Mouse (Mus musculus) heart, postnatal 25 days (tissue): Measurements from ENCODE around the gene Isg20l2. TPM values are rescaled to one million over a fixed set of nuclear protein-coding genes. Genes with fewer than 3 reads are reported as not detected.

ENCODE experiments used
- DNase-seq: peaks from one replicate; pipeline ENCODE4 v3.0.0; 2022; ENCODE audit warnings: low spot score
- intact Hi-C: fragments of 180-260 bp; cut with DNase I; formaldehyde crosslinking; loops from one replicate; pipeline ENCODE4 v1.15.1; 2025
- total RNA-seq, 2 experiments: library from RNA; stranded (reverse); gene quantifications; 2 replicates each; pipeline ENCODE4 v1.2.3; 2021

Isg20l2 gene
- total RNA-seq, 2 experiments from 2014 or later, result 12.1 to 12.4 TPM

DNA sequence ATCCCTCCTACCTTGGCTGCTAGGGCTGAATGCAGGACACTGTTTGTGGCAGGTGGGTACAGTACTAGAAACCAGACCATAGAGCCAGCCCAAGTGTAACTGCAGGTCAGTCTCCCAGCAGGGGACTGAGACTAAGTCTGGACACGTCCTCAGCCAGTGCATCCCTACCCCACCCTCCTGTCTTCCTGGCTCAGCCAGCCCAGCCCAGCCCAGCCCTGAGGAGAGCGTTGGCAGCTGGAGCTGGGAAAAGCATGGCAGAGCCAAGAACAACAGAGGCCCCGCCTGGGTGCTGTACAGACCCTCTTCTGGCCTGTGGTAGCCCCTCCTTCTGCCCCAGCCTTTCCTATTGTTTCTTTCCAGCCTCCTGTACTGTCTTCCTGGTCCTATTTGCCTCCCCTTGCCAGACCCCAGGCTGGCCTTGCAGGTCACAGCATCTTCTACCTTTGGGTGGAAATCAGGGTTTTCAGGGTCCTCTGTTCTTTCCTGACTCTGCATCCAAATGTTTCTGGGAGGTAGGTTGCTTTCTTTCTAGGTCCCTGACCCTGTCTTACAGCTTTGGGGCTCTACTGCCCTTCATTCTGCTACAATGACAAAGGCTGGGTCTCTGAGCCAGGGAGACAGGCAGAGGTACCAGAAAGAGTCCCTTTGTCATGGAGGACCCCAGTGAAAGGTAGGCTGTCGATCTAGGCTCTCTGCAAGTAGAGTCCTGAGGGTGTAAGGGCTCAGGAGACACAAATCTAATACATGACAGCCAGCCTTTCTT, 14.9 kb downstream of the Isg20l2 start:
- DNase-seq, result peak; percentile 36
- intact Hi-C loops, result no loop called here

DNA sequence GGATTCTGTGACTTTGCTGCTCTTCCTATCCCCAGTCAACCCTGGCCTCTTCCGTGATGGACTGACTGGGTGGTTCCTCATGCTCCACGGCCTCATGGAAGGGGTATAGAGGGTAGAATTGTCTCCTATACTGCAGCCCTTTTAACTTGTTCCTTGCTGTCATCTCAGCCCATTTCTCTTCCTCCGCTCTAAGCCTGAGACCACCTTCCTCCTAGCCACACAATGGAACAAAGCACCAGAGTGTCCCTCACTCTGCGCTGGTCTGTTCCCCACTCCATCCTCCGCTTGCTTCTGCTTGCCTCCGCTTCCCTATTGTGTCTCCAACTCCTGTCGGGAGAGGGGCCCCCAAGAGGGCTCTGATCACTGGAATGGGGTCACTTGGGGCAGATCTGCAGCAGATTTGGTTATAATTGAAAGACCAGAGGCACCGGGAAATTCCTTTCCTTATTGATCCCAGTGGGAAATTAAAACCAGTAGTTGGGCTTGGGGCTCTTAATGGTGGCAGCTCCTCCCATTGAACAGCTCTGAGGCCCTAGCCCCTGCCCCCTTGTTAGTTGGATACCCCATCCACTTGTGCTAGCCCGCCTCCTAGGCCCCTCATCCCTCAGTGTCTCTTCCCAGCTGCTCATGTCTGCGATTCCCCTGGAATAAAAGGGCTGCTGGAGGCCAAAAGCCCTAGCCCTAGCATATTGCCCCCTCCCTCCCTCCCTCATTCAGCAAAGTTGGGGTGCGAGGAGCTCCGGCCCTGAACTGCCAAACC, 15.8 kb downstream of the Isg20l2 start:
- intact Hi-C loops, result no loop called here
- DNase-seq, result no peak

DNA sequence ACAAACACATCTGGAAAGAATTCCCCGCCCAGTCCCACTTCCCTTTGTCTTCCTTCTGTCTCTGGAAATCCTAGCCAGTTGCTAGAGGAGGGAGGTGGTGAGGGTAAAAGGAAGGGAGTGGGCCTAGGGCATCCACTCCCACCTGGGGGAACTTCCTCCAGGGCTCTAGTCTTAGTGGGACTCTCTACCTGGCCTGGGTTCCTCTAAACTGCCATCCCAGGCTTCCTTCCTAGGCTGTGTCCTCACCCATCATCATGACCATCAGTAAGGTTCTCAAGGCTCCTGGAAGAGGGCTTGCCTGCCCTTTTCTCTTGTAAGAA, 16.4 kb downstream of the Isg20l2 start:
- DNase-seq, result no peak
- intact Hi-C loops, result no loop called here

DNA sequence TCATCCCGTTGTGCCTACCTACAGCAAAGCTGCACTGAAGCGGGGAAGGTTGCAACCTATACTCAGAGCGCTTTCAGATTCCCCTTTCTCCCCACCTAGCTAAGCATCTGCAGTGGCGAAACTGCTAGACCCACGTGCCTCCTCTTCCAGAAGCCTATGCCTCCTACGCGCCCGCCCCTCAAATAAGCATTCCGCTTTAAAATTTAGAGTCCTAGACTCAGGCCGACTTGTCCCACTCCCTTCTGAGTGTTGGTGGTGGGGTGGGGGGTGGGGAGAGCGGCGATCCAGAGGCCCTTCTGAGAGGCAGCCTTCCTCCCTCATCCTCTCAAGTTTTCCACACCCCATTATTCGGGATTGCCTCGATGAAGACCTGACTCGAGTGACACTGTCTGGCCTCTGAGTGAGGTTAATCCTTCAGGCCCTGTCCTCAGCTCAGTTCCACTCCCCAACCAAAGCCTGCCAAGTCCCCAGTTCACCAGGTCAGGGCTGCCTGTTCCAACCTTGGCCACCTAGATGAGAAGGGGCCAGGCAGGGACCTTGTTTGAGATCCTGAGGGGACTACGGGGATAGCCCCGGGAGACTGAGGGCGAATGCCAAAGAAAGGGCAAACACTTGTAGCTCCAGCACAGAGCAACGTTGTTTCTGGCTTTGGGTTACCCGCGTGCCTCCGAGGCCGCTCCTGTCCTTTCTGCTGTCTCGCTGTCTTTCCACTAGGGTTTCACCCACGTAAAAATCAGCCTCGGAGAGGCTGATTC, 17.1 kb downstream of the Isg20l2 start:
- intact Hi-C loops, result no loop called here
- no peak for DNase-seq

DNA sequence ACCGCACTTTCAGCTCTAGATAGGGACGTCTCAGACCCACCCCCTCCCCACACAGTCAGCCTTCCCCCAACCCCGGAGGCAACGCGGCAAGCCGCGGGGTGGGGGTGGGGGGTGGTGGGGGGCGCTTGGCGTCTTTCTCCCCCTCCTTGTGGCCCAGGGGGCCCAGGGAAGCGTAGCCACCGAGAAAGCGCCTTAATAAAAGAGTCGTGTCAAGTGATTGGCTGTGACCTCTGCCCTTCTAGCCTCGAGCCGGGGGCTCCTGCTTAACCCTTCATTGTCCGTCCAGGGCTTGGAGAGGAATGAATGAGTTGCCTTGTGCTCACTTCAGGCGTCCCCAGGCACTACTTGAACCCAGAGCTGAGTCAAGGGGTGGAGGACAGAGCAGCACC, 17.7 kb downstream of the Isg20l2 start:
- no peak for DNase-seq
- intact Hi-C loops, result no loop called here

DNA sequence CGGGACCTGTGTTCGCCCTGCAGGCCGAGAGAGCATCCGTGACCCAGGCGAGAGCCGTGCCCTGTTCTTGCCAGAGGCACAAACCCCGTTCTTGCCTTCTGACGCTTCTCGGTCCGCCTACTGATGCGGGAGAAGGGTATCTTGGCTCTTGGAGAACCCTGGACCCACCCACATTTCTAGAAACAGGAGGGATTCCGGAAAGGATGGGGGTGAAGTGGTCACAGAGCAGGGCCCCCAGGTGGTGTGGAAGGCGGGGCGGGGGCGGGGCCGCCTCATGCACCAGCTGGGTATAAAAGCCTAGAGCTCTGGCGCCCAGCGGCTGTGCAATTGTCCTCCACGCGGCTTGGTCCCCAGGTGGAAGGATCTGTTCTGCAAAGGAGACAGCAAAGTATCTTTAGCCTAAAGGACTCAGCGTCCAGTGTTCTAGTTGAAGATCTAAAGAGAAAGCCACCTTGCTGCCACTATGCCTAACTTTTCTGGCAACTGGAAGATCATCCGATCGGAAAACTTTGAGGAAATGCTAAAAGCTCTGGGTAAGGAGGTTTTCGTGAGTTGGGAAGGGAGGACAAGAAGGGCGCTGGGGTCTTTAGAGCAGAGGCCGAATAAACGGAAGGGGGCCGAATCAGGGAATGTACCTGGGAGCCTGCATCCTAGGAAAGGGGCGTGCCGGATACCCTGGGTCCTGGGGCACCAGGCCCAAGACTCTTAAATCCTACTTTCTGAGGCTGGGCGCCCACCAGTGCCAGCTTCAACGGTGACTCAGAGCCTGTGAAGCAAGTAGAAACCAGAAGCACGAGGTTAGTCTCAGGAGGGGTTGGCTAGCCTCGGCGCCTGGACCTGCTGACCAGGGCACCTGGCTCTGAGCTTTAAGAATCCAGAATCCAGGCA, 18.5 kb downstream of the Isg20l2 start, which contains the start of gene Crabp2:
TSS of gene Crabp2 (plus strand) at position 289 of the 888 bp plus-strand sequence.
- no peak for DNase-seq
- intact Hi-C loops, result no loop called here

DNA sequence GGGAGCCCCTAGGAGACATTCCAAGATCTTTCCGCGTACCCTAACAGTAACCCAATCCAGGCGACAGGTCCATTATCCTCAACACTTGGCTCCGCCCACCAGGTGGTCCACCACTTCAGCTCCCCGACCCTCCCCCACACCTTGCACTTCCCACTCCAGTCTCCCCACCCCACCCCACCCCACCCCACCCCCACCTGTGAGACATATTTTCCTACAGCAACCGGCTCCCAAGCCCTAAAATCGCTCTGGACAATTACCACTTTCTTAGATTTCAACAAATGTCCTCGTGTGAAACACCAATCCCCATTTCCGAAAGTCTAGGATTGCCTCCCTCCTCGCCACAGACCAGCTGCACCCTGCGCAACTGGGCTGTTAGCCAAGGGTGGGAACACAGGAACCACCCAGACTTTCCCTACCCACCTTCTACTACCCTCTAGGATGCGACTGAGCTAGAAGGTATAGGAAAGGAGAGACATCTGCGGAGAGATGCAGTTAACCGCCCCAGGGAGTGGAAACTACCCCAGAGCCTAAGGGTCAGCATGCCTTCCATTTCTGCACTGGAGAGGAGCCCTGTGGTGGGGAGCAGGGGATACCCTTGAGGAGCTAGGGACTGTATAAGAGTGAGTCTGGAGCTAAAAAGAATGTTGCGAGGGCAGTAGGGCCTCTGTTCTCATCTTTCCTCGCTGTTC, 19.3 kb downstream of the Isg20l2 start:
- DNase-seq, result no peak

DNA sequence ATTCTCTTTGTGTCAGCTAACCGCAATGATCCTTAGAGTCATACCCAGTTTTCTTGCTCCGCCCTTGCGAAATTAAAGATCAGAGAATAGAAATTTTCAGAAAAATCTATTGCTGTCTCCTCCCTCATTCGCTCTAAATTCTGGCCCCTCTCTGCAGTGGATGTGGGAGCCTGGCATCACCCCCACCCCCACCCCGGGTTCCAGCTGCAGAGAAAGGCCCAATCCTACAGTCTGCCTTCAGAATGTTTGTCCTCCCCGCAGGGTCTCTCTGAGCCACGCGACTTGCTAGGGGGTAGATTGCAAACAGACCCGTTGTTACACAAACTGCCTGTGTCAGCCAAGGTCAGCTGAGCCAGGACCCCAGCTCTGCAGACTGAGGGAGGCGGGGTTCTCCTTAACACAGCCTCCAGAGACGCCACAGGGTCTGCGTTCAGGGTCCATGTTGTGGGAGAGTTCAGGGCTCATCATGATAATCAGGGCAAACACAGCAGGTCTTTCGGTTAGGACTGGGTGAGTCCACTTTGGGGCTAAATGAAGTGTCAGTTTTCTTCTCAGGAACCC, 19.9 kb downstream of the Isg20l2 start:
- no peak for DNase-seq
- intact Hi-C loops, result no loop called here

More for the DNA sequence above, 19.3 kb downstream of the Isg20l2 start:
- intact Hi-C loops, result no loop called here

DNA sequence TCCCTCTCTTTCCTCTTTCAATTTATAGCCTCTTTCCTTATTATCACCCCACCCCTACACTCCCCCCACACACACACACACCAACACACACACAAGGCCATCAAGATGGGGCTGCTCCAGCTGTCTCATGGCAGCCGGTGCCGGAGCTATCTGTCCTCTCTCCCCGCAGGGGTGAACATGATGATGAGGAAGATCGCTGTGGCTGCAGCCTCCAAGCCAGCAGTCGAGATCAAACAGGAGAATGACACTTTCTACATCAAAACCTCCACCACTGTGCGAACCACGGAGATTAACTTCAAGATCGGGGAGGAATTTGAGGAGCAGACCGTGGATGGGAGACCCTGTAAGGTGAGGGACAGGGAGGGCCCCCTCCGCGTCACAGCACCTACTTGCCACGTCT, 21.8 kb downstream of the Isg20l2 start:
- DNase-seq, result no peak
- intact Hi-C loops, result no loop called here

DNA sequence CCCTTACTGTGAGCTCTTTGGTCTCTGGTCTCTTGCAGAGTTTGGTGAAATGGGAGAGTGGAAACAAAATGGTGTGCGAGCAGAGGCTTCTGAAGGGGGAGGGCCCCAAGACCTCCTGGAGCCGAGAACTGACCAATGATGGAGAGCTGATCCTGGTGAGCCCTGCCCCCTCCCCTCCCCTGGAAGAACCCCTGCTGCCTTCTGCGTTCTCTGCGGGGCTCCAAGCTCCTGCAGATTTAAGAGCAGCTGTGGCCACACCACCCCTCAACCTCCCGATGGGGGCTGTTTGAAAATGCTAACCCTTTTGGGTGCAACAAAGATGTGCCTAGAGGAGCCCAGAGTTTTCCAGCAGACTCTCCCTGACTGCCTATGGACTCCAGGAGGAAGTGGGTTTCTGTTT, 22.3 kb downstream of the Isg20l2 start:
- no peak for DNase-seq
- intact Hi-C loops, result no loop called here

DNA sequence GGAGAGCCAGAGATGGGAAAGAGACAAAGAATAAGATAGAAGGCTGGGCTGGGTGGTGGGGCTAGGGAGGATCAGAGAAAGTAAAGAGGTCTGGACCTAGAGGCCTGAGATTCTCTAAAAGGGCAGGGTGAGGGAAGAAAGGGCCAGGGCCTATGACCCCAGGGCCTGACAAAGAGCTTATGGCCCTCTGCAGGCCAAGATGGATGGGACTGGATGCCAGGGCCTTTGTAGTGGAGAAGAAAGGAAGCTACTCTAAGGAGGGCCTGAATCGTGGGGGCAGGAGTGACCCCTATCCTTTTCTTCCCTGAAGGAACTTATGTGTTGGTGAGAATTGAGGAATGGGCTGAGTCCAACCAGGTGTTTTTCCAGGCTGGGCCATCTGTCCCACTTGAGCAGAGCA, 27.9 kb downstream of the Isg20l2 start:
- no peak for DNase-seq
- intact Hi-C loops, result no loop called here

DNA sequence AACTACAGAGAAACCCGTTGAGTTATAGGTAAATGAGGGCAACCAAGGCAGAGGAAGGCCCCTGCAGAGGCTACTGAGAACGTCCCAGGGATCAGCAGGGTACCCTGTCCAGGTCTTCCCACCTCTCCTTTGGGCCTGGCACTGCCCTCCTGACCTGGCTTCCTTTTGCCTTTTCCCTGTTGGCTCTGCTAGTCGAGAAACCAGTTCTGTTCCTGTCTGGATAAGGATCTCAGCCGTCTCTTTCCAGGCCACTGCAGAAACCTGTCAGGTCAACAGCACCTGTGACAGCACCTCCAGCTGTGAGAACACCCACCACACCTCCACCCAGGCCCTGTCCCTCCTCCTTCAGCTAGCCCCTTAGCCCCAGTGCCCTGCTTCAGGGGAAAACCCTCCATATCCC, 28.4 kb downstream of the Isg20l2 start:
- intact Hi-C loops, result no loop called here
- no peak for DNase-seq

DNA sequence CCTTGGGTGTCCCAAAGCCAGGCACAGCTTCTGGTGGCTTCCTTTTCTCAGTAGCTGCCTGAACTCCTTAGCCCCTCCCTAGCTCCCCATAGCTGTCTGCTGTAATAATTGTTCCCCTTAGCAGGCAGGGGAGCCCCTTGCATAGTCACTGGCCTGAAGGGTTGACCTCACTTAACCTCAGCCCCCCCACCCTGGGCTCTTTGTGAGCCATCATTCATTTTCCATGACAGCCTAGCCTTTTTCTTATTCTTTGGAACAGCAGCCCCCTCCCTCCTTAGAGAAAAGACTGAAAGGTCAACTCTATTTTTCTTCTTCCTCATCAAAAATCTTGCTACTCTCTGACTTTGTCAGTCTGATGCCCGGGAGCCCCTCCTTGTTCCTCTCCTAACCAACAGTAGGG, 28.9 kb downstream of the Isg20l2 start:
- intact Hi-C loops, result no loop called here
- DNase-seq, result no peak

DNA sequence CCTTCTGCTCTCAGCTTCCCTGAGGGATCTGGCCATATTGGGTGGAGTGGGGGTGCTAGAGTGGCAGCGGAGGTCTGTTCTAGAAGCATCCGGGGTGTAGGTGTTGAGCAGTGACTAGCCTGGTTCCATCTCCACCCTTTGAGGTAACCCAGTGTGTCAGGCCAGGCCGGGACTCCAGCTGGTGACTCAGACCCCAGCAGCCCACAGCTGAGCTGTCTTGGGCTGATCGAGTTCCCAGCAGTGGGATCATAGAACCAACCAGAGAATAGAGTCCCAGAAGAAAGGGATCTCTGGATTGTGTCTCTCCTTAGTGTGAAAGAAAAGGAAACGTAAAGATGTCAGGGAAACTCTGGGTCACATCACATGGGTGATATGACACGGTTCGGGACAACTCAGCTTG, 29.3 kb downstream of the Isg20l2 start:
- no peak for DNase-seq
- intact Hi-C loops, result no loop called here

DNA sequence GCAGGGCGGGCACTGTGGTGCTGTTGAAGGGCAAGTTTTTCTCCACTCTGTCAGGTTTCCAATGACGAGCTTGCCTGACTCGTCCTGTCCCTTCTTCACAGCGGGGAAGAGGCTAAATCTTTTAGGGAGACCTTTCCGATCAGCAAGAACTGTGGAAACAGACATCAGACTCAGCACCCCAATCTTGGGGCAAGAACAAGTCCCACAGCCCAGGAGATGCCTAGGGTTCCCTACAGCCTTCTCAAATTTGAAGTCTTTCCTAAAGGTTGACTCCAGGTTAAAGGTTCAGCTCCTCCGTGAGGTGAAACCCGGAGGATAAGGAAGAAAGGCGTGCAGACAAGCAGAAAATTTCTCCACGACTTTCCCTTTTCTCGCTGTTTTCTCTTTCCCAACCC, 30.1 kb downstream of the Isg20l2 start:
- DNase-seq, result no peak
- intact Hi-C loops, result no loop called here

DNA sequence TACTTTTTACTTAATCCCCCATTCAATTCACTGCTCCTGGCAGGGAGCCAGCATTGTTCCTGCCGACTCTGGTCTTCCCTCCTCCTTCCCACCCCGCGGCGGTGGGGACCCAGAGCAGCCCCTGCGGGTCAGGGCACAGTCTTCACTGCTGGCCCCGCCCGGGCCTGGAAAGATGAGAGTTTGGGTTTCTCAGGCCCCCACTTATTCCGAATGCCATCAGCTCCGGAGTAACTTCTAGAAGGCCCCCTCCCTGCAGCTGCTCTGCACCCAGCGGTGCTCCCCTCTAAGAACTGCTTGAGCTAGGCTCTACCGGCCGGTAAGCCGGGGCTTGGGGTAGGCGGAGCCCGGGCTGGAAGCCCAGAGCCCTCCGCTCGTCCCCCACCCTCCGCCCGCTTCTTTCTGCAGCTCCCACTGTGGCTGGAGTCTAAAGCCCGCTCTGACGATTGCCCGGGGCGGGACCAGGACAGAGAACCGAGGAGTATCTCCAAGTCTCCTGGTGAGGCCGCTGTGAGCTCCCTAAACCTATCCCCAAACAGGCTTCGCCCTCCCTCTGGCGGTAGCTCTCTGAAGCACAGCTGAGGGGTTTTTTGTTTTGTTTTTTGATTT, 30.6 kb downstream of the Isg20l2 start:
- peak; percentile 83 for DNase-seq
- intact Hi-C loops, result loop anchor here (1.0 kb wide), 1 partner anchor 25 kb away; no protein-coding TSS in a partner anchor

DNA sequence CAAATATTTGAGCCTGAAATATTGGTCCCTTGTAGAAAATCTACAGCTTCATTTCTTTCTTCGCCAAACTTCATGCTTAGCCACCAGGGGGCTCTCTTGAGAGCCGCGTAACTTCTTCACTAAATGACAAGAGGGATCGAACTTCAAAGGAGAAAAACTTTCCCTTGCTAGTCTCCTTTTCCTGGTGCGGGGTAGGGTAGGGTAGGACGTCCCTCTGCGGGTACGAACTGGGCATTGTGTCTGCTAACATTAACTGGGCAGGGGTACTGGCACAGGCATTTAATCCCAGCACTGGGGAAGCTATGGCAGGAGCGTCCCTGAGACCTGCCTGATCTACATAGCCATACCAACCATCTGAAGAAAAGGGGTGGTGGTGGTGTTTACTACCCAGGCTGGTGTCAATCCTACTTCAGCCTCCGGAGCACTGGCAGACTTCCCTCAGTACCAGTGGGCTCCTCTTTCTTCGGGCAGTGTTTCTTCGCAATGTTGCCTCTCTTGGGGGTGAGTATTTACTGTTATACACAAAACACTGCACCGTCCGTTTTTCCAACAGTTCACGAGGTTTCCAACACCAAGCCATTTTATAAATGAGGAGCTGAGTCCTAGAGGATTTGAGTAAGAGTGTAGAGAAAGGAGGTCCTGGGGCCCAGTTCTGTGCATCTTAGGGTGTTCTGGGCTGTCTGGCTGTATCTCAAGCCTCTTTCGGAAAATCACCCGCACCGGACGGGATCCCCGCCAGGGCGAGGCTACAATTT, 40.2 kb downstream of the Isg20l2 start:
- DNase-seq, result no peak

More for the DNA sequence above, 40.2 kb downstream of the Isg20l2 start:
- intact Hi-C loops, result loop anchor here (1.0 kb wide), 1 partner anchor 17 kb away; no protein-coding TSS in a partner anchor
